Mouse (Mus musculus): Measurements from ENCODE around the gene Ank2. TPM values are rescaled to one million over a fixed set of nuclear protein-coding genes. Genes with fewer than 3 reads are reported as not detected.
A peak's percentile ranks its signal among the peaks of the same experiment; 100 is the strongest.

Gene Ank2
- polyA plus RNA-seq, 1 experiment from 2014 or later = 19.6 TPM

DNA sequence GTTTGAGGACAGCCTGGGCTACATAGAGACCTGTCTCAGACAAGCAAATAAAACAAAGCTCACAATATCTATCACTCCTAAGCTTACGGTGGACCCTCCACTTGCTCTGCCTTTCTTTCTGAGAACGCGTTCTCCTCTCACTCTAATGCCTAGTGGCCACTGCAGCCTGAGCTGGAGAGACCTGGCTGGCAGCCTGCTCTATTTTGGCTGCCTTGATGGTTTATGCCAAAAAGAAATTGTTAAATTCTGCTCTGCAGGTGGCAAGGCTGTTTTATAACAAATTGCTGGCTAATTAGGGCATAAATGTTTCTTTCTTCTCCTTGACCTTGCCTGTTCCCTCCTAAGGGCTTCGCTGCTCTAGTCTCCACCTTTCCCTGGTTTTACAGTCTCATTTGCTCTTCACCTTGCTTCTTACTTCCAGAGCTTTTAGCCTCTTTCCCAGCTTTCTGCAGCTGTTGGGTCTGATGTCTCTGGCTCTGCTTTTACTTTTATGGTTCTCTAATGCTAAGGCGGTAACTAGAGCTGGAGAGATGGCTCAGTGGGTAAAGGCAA, 293.2 kb downstream of the Ank2 start:
- no peaks in the 10 kb centered on the region for H3K4me1 ChIP-seq (ENCODE audit: insufficient read depth)
- H3K27ac ChIP-seq (ENCODE audit: low read depth) = no peak overlapping the region
- no peaks in the 10 kb centered on the region for H3K9me3 ChIP-seq (ENCODE audit: low read depth, low read length)
- H3K4me2 ChIP-seq = no peak overlapping the region
- ATAC-seq (ENCODE audit: insufficient read depth) (no peak), DNase-seq (no peak)
- H3K27me3 ChIP-seq (ENCODE audit: insufficient read depth, low read length) = no peaks in the 10 kb centered on the region
- TF ChIP-seq CTCF (IDR thresholded peaks at IDR 0.05; ENCODE audit: low read depth) = no peak
- H3K4me3 ChIP-seq (ENCODE audit: low read depth, low read length) = no peak overlapping the region
- H3K36me3 ChIP-seq (ENCODE audit: insufficient read depth) = no peaks in the 10 kb centered on the region
- no peak overlapping the region for H3K9ac ChIP-seq
- 90% methylated on average over 5 of the region's 5 CpGs for WGBS

DNA sequence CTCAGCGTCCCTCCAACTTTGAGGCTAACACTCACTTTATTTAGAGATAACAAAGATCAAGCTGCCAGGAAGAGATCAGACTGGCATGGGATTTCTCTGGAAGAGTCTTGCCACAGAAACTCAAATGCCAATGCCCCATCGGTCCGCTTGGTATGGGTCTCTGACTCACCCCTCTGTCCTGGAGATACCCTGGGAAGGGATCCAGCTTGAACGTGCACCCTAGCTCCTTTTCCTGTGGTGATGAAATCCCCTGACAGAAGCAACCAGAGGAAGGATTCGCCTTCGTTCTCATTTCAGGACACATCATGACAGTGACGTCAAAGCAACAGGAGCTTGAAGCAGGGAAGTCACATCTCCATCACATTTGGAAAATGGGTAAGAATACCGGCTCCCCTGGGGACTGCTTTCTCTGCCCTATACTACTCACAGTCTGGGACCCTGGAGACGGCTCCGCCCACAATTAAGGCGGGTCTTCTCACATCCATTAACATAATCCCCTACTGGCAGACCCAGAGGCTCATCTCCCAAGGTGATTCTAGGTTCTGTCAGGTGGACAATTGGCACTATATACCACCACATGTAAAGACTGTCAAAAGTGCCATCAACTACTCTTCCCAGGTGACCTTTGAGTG, 296.6 kb downstream of the Ank2 start:
- Histone ChIP-seq H3K9ac (no peak overlapping the region), H3K27me3 (ENCODE audit: insufficient read depth, low read length) (no peaks in the 10 kb centered on the region), H3K9me3 (ENCODE audit: low read depth, low read length) (no peaks in the 10 kb centered on the region), H3K4me3 (ENCODE audit: low read depth, low read length) (no peak overlapping the region), H3K36me3 (ENCODE audit: insufficient read depth) (no peaks in the 10 kb centered on the region), H3K4me2 (no peak overlapping the region), H3K27ac (ENCODE audit: low read depth) (no peak overlapping the region), H3K4me1 (ENCODE audit: insufficient read depth) (no peaks in the 10 kb centered on the region)
- DNase-seq (no peak), ATAC-seq (ENCODE audit: insufficient read depth) (no peak)
- WGBS = 38% methylated on average over 11 of the region's 11 CpGs
- TF ChIP-seq CTCF (IDR thresholded peaks at IDR 0.05; ENCODE audit: low read depth) = no peak

DNA sequence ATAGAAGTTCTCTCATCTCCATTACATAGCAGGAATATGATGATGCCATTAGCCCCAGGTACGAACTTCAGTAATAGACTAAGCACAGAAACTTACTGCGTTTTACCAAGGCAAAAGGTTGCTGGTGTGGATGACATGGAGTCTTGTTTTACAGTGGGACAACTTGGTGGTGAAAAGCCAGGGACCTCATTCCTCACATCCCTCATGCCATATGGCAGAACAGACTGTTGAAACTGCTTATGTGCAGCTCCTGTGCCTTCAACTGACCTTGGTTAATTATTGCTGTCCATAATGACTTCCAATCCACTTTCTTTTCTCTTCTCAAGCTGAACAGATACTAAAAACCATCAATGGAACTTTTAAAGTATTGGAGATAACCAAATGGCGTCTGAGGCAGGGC, 298.4 kb downstream of the Ank2 start:
- H3K9ac ChIP-seq = no peak overlapping the region
- H3K27me3 ChIP-seq (ENCODE audit: insufficient read depth, low read length) = no peaks in the 10 kb centered on the region
- TF ChIP-seq CTCF (IDR thresholded peaks at IDR 0.05; ENCODE audit: low read depth) = no peak
- no peaks in the 10 kb centered on the region for H3K9me3 ChIP-seq (ENCODE audit: low read depth, low read length)
- no peaks in the 10 kb centered on the region for H3K4me1 ChIP-seq (ENCODE audit: insufficient read depth)
- no peaks in the 10 kb centered on the region for H3K36me3 ChIP-seq (ENCODE audit: insufficient read depth)
- no peak overlapping the region for H3K4me2 ChIP-seq
- no peak for DNase-seq
- H3K4me3 ChIP-seq (ENCODE audit: low read depth, low read length) = no peak overlapping the region
- 75% methylated on average over 3 of the region's 3 CpGs for WGBS
- H3K27ac ChIP-seq (ENCODE audit: low read depth) = no peak overlapping the region
- ATAC-seq (ENCODE audit: insufficient read depth) = no peak

DNA sequence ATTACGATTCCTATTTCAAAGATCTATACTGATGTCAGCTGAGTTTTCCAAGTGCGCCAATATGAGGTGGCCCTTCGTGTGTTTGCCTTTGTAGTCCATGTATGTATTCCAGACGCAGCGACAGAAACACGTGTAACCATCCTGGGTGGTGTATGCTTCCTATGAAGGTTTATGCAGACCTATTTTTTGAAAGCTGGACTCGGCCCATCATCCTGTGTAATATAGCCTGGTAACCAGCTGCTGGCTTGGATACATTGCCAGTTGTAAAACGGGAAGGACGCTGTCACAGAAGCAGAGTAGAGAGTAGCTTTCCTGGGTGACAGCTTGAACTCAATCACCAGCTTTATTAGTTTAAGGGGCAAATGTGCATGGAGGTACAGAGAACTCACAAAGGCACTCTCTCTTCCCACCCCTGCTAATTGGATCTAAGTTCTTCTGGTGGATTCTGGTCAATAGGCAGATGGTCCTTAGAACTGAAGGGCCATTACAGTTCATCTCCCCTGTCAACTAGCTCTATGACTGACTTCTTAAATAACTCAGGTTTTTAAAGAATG, 300.0 kb downstream of the Ank2 start:
- no peak overlapping the region for H3K27ac ChIP-seq (ENCODE audit: low read depth)
- no peaks in the 10 kb centered on the region for H3K9me3 ChIP-seq (ENCODE audit: low read depth, low read length)
- H3K36me3 ChIP-seq (ENCODE audit: insufficient read depth) = no peaks in the 10 kb centered on the region
- TF ChIP-seq CTCF (IDR thresholded peaks at IDR 0.05; ENCODE audit: low read depth) = no peak
- H3K27me3 ChIP-seq (ENCODE audit: insufficient read depth, low read length) = no peaks in the 10 kb centered on the region
- no peak overlapping the region for H3K9ac ChIP-seq
- no peak overlapping the region for H3K4me2 ChIP-seq
- 88% methylated on average over 9 of the region's 9 CpGs for WGBS
- no peaks in the 10 kb centered on the region for H3K4me1 ChIP-seq (ENCODE audit: insufficient read depth)
- ATAC-seq (ENCODE audit: insufficient read depth) (no peak), DNase-seq (no peak)
- H3K4me3 ChIP-seq (ENCODE audit: low read depth, low read length) = no peak overlapping the region

DNA sequence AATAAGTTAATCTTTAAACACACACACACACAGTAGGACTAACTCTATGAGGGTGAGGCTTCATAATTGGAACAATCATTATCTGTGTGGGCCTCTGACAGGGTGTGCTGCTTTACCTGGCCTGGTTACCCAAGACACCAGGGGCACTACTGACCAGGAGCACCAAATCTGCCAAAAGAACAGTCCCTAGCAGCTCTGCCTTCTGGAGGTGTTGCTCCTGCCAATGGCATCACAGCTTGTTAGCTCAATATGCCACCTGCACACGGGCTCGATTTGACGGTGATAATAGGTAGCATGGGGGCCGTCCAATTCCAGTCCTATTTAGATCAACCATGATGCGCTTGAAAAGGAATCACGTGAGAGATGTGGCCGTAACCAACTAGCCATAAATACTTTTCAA, 300.5 kb downstream of the Ank2 start:
- WGBS = 94% methylated on average over 7 of the region's 7 CpGs
- Histone ChIP-seq H3K27me3 (ENCODE audit: insufficient read depth, low read length) (no peaks in the 10 kb centered on the region), H3K9me3 (ENCODE audit: low read depth, low read length) (no peaks in the 10 kb centered on the region), H3K9ac (no peak overlapping the region), H3K4me2 (no peak overlapping the region), H3K36me3 (ENCODE audit: insufficient read depth) (no peaks in the 10 kb centered on the region), H3K27ac (ENCODE audit: low read depth) (no peak overlapping the region), H3K4me3 (ENCODE audit: low read depth, low read length) (no peak overlapping the region), H3K4me1 (ENCODE audit: insufficient read depth) (no peaks in the 10 kb centered on the region)
- no peak for ATAC-seq (ENCODE audit: insufficient read depth)
- peak; percentile 3; the same call in 1 of the 2 replicates for TF ChIP-seq CTCF (IDR thresholded peaks at IDR 0.05; ENCODE audit: low read depth)
- DNase-seq = no peak

DNA sequence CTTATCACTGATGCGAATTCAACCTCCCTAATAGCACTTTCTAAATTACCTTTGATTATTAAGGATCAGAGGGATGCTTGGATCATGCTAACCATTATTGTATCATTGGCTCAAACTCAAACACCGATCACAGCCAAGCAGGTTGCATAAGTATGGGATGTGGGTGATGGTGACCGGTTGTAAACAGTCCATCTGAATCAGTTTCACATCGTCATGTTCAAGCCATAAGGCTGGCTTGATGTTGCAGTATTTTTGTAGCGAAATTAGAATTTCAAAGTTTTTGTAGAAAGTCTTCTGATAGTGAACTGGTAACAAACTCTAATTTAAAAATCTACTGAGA, 310.4 kb downstream of the Ank2 start:
- DNase-seq (no peak), ATAC-seq (ENCODE audit: insufficient read depth) (no peak)
- Histone ChIP-seq H3K4me3 (ENCODE audit: low read depth, low read length) (no peak overlapping the region), H3K4me1 (ENCODE audit: insufficient read depth) (no peaks in the 10 kb centered on the region), H3K36me3 (ENCODE audit: insufficient read depth) (no peaks in the 10 kb centered on the region), H3K9ac (no peak overlapping the region), H3K9me3 (ENCODE audit: low read depth, low read length) (no peaks in the 10 kb centered on the region), H3K27me3 (ENCODE audit: insufficient read depth, low read length) (no peaks in the 10 kb centered on the region), H3K4me2 (no peak overlapping the region), H3K27ac (ENCODE audit: low read depth) (no peak overlapping the region)
- WGBS = 80% methylated on average over 5 of the region's 5 CpGs
- no peak for TF ChIP-seq CTCF (IDR thresholded peaks at IDR 0.05; ENCODE audit: low read depth)

DNA sequence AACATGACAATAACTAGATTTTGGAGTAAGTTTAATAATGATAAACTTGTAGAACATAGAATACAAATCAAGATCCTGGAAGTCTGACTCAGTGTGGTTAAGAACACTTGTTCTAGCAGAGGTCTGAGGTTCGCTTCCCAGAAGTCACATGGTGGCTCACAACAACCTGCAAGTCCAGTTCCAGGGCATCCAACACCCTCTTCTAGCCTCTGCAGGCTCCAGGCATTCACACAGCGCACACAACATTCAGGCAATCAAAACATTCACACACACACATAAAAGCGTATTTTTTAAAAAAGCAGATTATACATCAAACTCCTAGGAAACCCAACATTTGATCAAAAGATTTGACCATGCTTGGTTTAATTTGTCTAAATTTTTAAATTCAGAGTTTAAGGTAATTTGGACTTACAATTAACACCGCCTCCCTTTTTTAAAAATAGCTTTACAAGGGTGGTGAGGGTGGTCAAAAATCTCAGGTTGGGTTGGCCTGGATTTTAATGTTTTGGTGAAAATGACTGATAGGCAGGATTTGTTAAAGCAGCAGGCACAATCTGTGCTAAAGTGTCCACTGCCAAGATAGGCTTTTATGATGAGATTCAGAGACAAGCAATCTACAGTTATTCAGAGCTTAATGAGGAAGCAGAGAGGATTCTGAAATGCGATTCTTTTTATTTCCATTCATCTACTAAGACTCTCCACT, 310.9 kb downstream of the Ank2 start:
- DNase-seq (no peak), ATAC-seq (ENCODE audit: insufficient read depth) (no peak)
- 87% methylated on average over 5 of the region's 5 CpGs for WGBS
- Histone ChIP-seq H3K27me3 (ENCODE audit: insufficient read depth, low read length) (no peaks in the 10 kb centered on the region), H3K4me1 (ENCODE audit: insufficient read depth) (no peaks in the 10 kb centered on the region), H3K9me3 (ENCODE audit: low read depth, low read length) (no peaks in the 10 kb centered on the region), H3K4me3 (ENCODE audit: low read depth, low read length) (no peak overlapping the region), H3K27ac (ENCODE audit: low read depth) (no peak overlapping the region), H3K4me2 (no peak overlapping the region), H3K36me3 (ENCODE audit: insufficient read depth) (no peaks in the 10 kb centered on the region), H3K9ac (no peak overlapping the region)
- TF ChIP-seq CTCF (IDR thresholded peaks at IDR 0.05; ENCODE audit: low read depth) = no peak
